Mouse (Mus musculus): ENCODE results near the gene Kcnn1.

The Kcnn1 gene

DNA sequence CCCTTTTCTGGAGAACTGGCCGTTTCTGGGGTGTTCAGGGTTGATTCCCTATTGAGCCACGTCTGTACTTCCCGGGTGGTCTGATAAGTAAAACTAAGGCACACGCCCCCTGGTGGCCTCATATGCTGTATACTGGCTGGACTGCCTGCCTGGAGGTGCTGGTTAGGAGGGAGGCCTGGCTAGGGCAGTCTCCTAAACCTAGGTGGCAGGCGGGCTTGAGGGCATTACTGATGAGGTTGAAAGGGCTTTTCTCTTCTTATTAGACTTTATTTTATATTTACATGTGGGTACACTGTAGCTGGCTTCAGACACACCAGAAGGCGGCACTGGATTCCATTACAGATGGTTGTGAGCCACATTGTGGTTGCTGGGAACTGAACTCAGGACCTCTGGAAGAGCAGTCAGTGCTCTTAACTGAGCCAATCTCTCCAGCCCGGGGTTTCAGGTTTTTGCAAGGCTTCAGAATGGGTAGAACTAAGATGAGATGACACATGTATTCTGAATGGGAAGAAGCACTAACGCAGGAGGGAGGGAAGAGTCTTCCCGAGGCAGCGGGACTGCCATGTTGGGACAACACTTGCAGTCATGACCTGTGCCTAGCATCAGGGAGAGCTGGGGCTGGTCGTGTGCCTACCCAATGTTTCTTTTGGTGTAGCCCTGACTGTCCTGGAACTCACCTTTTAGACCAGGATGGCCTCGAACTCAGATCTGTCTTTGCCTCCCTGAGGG lies 30.8 kb upstream of the Kcnn1 start:
- DNase-seq (ENCODE audit: low read depth, low spot score): peak; percentile 89

DNA sequence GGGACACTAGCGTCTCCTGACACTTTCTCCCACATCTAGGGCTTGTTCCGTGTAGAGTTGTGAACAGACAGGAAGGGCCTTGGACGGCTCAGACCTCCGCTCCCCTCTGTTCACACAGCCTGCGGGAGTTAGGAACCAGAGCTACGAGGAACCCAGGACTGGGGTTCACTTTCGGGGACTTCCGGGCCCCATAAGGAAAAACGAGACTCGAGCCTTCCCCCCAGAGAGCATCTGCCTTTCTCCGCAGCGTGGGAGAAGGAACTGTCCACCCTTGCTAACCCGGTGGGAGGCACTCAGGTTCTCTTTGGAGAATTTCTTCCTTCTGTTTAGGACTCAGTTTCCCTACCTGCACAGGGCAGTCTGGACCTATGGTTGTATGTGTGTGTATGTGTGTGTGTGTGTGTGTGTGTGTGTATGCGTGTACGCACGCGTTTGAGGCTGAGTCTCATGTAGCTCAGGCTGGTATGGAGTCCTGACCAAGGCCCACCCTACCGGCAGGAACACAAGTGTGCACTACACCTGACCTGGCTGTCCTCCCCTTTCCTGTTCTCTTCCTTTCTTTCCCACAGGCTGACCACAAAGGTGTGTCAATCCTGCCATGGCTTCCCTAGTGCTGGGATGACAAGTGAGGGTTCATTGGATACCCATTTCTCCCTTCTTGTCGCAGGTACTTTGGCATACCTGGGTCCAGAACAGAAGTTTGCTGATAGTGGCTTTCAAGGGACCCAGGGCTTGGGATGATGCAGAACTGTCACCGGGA lies 30.0 kb upstream of the Kcnn1 start:
- no peak for DNase-seq (ENCODE audit: low read depth, low spot score)

DNA sequence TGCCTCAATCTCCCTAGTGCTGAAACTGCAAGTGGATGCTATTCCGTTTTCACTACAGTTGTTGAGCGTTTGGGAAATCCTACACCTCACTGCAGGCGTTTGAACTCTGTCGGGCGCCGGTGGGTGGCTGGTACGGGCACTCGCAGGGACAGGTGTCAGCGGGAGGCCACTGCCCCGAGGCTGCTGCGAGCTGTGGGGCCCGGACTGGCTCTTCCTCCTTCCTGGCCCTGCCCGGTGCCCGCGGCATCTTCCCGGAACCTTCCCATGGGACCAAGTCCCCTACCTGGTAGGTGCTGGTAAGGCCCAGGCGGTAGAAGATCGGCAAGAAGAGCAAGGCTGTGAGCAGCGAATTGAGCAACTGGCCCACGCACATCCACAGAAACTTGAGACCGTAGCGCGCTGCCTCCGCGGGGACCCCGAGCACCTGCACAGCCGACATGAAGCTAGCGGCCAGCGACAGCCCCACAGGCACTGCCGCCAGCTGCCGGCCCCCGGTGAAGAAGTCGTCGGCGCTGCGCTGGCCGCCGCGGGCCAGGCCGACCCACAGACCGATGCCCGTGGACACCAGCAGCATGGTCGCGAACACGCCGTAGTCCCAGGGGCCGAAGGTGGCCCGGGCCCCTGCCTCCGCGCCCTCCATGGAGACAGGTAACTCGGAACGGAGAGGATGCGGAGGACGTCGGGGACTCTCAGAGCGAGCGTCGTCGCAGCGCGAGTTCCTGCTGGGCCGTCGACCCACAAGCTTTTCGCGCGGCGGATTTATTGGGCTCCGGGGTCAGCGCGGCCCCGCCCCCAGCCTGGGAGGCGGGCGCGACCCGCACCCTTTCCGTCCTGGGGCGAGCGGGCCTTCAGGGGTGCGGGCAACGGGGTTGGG lies 29.2 kb upstream of the Kcnn1 start, which contains the start of gene Slc5a5:
Gene Slc5a5, minus strand, starts transcription at position 736 of the 874 bp plus-strand sequence.
- peak; percentile 45 for DNase-seq (ENCODE audit: low read depth, low spot score)

DNA sequence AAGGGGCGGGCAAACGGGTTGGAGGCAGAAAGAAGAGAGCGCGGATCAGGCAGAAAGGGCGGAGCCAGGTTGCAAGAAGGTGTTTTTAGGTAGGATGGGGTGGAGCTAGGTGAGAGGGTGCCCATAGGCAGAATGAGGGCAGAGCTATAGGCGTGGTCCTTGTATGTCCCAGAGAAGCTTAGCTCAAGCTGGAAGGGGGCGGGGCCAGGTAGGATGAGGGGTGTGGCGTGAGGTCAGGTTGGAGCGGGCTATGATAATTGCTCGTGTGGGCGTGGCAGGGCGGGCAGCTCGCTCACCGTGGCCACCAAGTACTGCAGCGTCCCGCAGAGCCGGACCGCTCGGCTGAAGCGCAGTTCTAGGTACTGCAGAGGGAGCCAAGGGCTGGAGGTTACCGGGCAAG lies 28.3 kb upstream of the Kcnn1 start:
- peak; percentile 64 for DNase-seq (ENCODE audit: low read depth, low spot score)

DNA sequence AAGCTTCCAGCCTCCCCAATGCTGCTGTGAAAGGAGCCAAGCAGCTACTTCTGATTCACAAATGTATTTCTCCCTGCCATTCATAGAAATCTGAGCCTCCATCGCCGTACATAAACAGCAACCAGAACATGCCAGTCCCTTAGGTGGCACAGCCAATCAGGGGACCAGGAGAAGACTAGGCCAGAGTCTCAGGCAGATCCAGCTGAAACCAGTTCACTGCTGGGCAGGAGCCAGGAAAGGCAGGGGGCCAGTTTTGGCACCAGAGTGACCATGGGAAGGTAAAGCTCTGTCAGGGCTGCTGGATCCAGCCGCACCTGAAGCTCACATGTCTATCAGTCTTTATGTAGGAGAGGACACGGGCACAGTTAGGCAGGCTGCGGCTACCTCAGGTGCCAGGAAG lies 27.6 kb upstream of the Kcnn1 start:
- DNase-seq (ENCODE audit: low read depth, low spot score): no peak

DNA sequence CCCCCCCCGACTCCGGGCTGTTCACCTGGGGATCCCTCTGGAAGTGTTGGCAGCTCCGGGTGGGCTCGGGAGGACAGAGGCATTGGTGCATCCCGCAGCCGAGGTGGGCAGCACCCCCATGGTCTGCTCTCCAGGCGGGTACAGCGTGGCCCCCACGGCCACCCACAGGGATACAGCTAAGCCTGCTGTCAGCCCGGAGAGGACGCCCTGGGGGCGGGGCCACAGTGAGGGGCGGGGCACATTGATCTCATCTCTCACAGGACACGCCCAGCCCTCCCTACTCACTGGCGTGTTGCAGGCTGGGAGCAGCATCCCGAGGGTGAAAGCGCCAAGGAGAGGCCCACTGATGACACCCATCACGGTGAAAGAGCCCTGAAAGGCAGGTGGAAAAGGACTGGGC lies 24.6 kb upstream of the Kcnn1 start:
- DNase-seq (ENCODE audit: low read depth, low spot score): peak; percentile 66

DNA sequence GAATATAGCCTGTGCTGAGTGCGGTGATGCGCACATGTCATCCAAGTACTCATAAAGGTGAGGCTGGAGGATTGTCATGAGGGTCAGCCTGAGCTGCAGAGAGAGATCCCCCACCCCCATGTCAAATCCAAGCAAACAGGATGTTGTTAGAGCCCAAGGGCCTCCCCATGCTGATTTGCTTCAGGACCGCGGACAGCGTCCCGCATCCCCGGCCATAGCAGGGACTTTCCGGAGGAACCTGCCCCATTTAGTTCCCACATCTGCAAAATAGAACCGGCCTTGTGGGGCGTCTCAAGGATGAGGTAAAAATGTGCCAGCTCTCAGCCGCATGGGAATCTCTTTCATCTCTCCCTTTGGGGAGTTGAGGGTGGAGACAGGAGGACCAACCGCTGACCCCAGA lies 22.6 kb upstream of the Kcnn1 start:
- DNase-seq (ENCODE audit: low read depth, low spot score): peak; percentile 63

DNA sequence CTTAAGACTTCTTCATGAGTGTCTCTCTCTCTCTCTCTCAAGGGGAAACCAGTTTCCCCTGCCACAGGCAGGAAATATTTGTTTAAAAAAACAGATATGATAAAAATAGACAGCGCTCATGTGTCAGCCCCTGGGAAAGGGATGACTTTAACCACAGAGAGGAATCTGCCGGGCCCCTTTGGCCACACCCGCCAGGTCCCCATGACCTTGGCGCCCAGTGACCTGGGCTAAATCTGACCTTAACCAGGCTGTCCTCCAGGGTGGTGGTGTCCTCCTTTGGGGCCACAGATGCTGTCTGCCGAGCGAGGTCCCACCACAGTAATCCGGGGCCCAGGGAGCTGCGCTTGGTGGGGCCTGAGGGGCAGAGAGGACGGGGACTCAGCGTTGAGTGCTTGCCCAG lies 21.6 kb upstream of the Kcnn1 start:
- no peak for DNase-seq (ENCODE audit: low read depth, low spot score)

DNA sequence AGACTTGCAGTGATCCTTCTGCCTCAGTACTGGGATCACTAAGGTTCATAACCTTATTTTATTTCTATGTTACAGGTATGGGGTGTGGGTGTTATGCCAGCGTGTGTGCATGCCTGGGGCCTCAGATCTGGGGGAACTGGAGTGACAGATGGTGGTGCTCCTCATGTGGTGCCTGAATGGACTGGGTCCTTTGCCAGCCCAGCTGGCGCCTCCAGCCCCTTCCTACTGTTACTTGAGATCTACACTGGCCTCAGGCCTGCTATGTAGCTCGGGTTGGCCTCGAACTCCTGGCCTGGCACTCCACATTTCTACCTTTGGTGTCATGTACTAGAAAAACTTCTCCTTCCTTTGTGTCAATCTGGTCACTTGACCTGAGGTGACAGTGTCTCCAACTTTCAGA lies 21.1 kb upstream of the Kcnn1 start:
- DNase-seq (ENCODE audit: low read depth, low spot score): no peak

DNA sequence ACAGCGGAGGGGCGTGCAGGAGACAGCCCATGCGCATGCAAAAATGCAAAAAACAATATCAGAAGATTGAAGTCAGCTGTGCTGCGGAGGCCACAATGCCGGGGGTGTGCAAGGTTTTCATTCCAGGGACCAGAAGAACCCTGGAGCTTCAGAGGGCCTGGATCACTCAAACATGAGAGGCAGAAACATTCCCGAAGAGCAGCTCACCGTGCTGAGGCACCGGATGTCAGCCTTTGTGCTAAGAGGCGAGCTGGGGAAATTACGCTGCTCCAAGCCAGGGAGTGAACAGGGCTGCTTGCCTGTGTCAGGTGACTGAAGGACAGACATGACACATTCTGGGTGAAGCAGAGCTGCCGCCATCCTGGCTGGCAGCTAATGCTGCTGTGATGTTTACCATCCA lies 17.5 kb upstream of the Kcnn1 start:
- DNase-seq (ENCODE audit: low read depth, low spot score): no peak

DNA sequence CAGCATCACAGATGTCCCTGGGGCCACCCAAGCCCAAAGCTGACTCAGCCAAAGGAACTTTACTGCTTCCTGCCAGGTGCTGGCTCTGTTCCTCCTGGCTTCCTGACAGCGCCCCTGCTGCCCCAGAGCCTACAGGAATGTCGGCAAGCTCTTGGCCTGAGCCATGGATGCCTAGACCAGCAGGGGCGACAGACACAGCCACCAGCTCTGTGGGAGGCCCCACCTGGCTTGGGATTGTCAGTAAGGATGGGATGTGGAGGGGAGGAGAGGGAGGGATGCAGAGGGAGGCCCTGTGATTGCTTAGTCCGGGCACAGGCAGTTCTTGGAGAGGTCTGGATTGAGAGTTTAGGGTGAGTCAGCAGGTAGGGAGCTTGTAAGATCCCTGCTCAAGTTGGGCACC lies 17.1 kb upstream of the Kcnn1 start:
- DNase-seq (ENCODE audit: low read depth, low spot score): no peak

DNA sequence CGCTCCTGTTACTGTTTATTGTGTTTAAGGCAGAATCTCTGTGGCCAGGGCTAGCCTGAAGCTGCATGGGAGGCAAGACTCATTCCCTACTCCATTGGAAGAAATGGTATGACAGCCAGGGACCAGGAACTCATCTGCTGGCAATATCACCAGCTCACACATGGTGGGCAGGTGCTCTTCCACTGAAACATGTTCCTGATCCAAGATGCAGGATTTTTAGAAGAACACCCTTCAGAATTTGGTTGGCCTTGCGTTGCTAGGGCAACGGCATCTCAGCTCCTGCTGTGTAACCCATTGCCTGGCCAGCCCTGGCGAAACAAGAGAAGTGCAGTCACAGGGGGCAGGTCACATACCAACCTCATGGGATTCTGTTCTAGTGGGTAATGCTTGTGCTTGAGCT lies 16.4 kb upstream of the Kcnn1 start:
- no peak for DNase-seq (ENCODE audit: low read depth, low spot score)

DNA sequence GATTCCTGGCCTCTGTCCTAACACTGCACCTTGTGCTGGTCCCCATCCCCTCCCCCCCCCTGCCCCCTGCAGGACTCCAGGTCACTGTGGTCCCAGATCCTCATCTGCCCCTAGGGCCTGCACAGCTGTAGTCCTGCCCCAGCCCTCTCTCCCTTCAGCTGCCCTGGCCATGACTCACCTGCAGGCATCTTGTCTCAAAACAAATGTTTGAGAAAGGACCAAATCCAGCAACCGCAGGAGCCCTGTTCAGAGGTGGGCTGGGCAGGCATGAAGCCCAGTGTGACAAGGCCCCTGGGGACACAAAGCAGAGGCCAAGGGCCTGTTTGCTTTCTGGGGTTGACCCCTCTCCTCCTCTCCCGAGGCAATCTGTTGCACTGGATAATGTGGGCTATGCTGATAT lies 15.1 kb upstream of the Kcnn1 start:
- no peak for DNase-seq (ENCODE audit: low read depth, low spot score)

DNA sequence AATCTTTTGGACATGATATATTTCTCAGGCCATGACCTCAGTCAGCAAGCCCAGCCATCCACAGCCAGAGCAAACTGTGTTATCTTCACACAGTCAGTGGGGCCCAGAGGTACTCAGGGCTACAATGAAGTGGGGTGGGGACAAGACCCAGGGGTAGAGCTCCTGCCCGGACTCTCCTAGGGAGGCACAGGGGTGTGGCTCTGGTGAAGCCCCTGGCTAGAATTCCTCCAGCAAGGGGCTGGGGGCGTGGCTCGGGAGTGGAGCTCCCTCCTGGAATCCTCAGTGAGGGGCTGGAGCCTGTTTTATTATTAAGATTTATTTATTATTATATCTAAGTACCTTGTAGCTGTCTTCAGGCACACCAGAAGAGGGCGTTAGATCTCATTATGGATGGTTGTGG lies 13.3 kb upstream of the Kcnn1 start:
- DNase-seq (ENCODE audit: low read depth, low spot score): no peak

DNA sequence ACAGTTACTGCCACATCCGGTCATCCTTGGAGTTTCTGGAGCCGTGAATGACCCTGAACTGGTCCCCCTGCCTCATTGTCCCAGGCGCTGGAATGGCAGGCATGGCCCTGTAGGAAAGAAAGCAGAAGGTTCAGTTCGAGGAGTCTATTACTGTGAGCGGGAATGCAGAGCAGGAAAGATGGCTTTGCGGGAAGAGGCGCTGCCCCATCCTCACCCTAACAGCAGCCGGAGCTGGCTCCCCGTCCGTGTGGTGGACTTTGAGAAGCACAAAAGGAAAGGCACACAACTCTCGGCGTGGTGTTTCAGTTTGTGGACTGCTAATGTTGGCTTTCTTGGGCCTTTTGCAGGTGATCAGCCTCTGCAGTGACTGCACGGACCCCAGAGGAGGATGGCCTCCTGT lies 11.4 kb upstream of the Kcnn1 start:
- DNase-seq (ENCODE audit: low read depth, low spot score): no peak

DNA sequence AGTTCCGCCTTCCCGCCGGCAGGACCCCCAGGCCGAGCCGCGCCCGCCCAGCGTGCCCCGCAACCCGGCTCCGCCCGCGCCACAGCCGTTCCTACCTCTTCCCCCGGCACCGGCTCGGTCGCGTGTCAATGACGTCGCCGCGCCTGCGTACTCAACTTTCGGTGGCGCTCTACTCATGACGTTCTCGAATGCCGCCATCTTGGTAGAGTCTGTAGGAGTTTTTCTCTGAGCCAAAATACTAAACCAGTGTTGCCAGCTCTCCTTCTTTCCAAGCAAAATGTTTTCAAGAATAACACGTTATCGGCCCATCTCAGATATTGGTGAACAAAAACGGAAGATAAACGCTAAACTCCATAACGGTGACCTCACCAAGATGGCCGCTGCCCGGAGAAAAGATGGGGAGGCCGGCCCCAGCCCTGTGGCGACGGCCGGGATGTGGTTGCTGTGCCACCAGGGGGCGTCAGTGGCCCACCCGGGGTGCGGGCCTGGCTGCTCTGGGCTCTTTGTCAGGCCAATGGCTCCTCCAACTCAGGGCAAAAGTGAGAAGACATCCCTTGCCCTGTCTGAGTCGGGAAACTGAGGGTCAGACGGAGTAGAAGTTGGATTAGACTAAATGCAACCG lies 10.4 kb upstream of the Kcnn1 start, which contains the start of gene Ccdc124:
Gene Ccdc124, minus strand, starts transcription at position 572 of the 622 bp plus-strand sequence.
- peak; percentile 97 for DNase-seq (ENCODE audit: low read depth, low spot score)

DNA sequence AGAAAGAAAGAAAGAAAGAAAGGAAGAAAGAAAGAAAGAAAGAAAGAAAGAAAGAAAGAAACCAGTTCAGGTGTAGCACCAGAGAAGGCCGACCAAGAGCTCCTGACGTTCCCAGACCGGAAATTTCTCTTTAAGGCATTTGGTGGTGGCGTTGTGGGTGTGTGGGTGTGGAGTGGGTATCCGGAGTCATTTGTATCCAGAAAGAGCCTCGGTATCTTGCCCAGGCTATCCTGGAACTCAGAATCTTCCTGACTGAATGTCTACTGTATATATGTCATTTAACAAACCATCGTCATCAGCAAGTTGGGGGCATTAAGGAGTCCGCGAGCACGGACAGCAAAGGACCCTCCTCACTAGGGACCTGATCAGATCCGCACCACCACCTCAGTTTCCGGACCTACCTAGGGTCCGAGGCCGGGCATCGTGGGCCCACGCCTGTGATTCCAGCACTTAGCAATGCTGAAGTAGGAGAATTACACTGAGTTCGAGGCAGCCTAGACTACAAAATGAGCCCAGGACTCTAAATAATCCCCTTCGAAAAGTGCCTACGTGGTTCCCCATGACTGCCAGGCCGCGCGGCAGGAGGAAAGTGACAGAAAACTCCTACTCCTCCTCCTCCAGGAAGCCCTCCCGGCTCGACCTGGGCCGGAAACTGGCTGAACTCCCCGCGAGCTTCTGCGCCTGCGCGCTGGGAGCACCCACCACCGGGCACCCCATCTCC lies 9.7 kb upstream of the Kcnn1 start:
- peak; percentile 45 for DNase-seq (ENCODE audit: low read depth, low spot score)

DNA sequence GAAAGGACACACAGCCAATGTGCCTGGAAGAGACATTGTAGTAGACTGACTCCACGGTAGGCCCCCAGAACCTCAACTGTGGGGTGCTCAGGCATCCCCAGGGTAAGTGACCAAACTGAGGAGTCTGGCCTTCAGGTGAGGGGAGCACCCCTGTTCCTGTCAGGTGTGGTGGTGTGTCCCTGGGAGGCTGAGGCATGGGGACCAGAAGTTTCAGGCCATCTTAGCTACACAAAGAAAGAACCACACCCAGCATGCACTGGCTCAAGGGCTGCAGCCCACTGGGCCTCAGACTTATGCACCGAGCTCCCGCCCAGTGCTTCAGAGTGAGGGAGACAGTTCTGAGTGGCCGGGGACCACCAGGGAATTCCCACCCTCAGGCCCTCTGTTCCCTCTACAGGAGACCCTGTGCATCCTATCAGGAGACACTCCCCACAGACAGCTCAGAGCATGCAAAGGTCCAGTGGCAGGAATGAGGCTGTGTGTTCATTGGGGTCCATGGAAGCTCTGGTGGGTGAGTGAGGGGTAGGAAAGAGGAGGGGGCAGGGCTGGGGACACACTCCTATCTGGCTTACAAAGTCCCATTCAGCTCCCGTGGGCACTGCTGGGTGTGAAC lies 8.2 kb upstream of the Kcnn1 start:
- no peak for DNase-seq (ENCODE audit: low read depth, low spot score)

DNA sequence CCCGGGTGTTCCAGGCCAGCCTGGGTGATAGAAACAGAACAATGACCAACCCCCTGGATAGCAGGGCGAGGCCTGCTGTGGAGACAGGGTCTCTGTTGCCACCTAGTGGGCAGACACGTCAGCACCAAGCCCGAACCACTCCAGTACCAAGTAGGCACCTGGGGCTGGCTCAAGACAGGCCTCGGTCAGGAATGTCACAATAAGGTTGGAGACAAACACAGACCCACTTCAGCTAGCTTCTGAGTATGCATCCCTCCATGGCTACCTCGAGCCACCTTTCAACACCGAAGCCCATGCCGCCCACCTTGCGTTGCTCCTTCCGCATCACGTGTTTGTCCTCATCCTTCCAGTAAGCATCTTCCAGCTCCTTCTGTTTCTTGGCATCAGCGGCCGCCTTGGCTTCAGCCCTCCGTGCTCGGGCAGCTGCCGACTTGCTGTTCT lies 6.6 kb upstream of the Kcnn1 start:
- DNase-seq (ENCODE audit: low read depth, low spot score): peak; percentile 89

DNA sequence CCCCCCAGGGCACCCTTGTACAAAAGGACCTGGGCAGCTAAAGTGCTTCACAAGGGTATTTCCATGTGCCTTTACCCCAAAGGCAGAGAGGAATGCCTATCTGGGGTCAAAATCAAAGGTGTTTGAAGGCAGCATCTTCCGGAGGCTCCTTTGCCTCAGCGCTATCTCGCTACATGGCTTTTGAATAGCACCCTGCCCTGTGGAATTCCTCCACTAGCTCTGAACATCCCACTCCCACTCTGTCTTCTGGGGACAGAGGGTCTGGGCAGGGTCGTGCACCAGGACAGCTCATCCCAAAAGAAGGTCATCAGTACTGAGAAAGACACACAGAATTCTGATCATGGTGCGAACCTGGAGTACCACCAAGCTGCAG lies 6.1 kb upstream of the Kcnn1 start:
- no peak for DNase-seq (ENCODE audit: low read depth, low spot score)

All from CD4-positive, CD25-positive, alpha-beta regulatory T cell, adult 2 months (primary cell).